Mouse (Mus musculus) forebrain, embryonic 12.5 days (tissue): ENCODE measurements around the gene Gm3417. TPM values are rescaled to one million over a fixed set of nuclear protein-coding genes. Genes with fewer than 3 reads are reported as not detected.

Experiments used
- polyA plus RNA-seq: library from polyadenylated mRNA; unstranded; fragments of >200 nt; fragmentation: Nextera tagmentation; extraction: Ambion mirVana; gene quantifications from 2 replicates; pipeline ENCODE4 v1.2.1, GENCODE M21; 2016

The Gm3417 gene
- polyA plus RNA-seq, 1 experiment from 2014 or later = 0.60 TPM

Other genes starting within 250 kb of the Gm3417 start
- gene Wdr27, start 35.6 kb downstream of the Gm3417 start, polyA plus RNA-seq = 4.3 and 8.7 TPM in 2 replicates
- gene 1600012H06Rik, start 35.6 kb downstream of the Gm3417 start, polyA plus RNA-seq = 29.8 and 33.7 TPM in 2 replicates
- gene Phf10, start 17.5 kb downstream of the Gm3417 start, polyA plus RNA-seq = 23.6 and 27.0 TPM in 2 replicates
- gene 9030025P20Rik, start 322 bp downstream of the Gm3417 start, polyA plus RNA-seq = 15.0 and 16.2 TPM in 2 replicates
- gene Gm3435, start 31.4 kb upstream of the Gm3417 start, polyA plus RNA-seq = 9.0 and 10.8 TPM in 2 replicates
- gene Ermard, start 62.4 kb upstream of the Gm3417 start, polyA plus RNA-seq = 91.1 and 106 TPM in 2 replicates
- 0.74 TPM in 1 of 2 replicates, not detected in the other for gene Tcte3, start 62.7 kb upstream of the Gm3417 start, polyA plus RNA-seq
- gene Gm3448, start 62.7 kb upstream of the Gm3417 start, polyA plus RNA-seq = 6.7 and 6.8 TPM in 2 replicates